Mouse (Mus musculus) erythroblast, embryonic 14.5 days (primary cell): ENCODE results near the gene Mlh3.

Experiments
- GATA1 ChIP-seq: IDR thresholded peaks from 2 replicates; pipeline ENCODE4 v1.6.1; 2012; ENCODE audit warnings: low read length, inconsistent platforms, mixed read lengths
- TAL1 ChIP-seq: IDR thresholded peaks from 3 replicates; pipeline ENCODE4 v1.6.1; 2012; ENCODE audit warnings: low read length, inconsistent platforms, mixed read lengths

DNA sequence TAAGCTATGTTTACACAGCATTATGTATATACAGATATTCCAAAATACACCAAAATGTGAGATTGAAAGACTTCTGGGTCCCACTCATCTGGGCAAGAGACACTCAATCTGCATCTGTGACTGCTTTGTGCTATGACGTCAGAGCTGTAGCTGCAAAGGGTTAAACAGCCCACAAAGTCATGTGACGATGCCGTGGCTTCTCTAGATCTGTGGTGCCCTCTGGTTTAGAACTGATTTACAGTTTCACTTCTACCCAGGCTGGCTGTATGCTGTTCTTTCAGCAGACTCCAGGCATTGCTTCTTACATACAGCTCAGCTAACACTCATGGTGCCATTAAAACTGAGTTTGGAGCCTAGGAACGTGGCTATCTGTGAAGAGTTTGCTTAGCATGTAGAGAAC is 34.3 kb upstream of the Mlh3 start:
- TF ChIP-seq TAL1 (no peak), GATA1 (no peak)
